Mouse (Mus musculus): ENCODE results near the gene Zfp873. TPM values are rescaled to one million over a fixed set of nuclear protein-coding genes. Genes with fewer than 3 reads are reported as not detected.
"Not testable (repeated sequence)": the region's sequence is repeated elsewhere in the genome, so short reads cannot be mapped to it uniquely, and the experiment has no call there.

Gene Zfp873
- 1 to 10 TPM; 1.6 to 1.9 TPM for total RNA-seq (2021)
- long read RNA-seq, experiment 1, partial matches to known transcripts = 0 of 2 reads
- long read RNA-seq, experiment 1, other reads (novel, unspliced or antisense) = 2 of 2 reads
- long read RNA-seq, experiment 2, partial matches to known transcripts = 0 of 1 reads
- long read RNA-seq, experiment 2, other reads (novel, unspliced or antisense) = 1 of 1 reads

- H3K27ac ChIP-seq = peak within 1 kb of the TSS; percentile 93
- TF ChIP-seq CTCF (IDR thresholded peaks at IDR 0.05) = no peak
- DNase-seq = peak; percentile 93
- intact Hi-C loops (cut with DNase I) = no loop called here
- peak within 1 kb of the TSS; percentile 81 for H3K4me3 ChIP-seq
Observed at GRCm38 (mm10) chr10:82047597-82048459, at the start of gene Zfp873. Gene Zfp873 (plus strand): TSS chr10:82048123.

- H3K27ac ChIP-seq; intact Hi-C loops (cut with DNase I); DNase-seq; H3K4me3 ChIP-seq: not testable (repeated sequence)
Observed at GRCm38 (mm10) chr10:82003209-82003608, 44.7 kb upstream of the Zfp873 start.

- H3K4me3 ChIP-seq; H3K27ac ChIP-seq; DNase-seq; intact Hi-C loops (cut with DNase I): not testable (repeated sequence)
- TF ChIP-seq CTCF (IDR thresholded peaks at IDR 0.05) = peak; percentile 26; the same call in 1 of the 2 replicates
Observed at GRCm38 (mm10) chr10:82004822-82005221, 43.1 kb upstream of the Zfp873 start.

- TF ChIP-seq CTCF (IDR thresholded peaks at IDR 0.05) = no peak
- no peak overlapping the region for H3K27ac ChIP-seq
- intact Hi-C loops (cut with DNase I) = no loop called here
- no peak for DNase-seq
- H3K4me3 ChIP-seq = no peak overlapping the region
Observed at GRCm38 (mm10) chr10:82042191-82042590, 5.7 kb upstream of the Zfp873 start.

- Histone ChIP-seq H3K4me3 (no peak overlapping the region), H3K27ac (no peak overlapping the region)
- no peak for TF ChIP-seq CTCF (IDR thresholded peaks at IDR 0.05)
- intact Hi-C loops (cut with DNase I) = no loop called here
- DNase-seq = no peak
Observed at GRCm38 (mm10) chr10:82046603-82047002, 1.3 kb upstream of the Zfp873 start.

- Histone ChIP-seq H3K4me3 (peak overlapping the region; percentile 81), H3K27ac (peak overlapping the region; percentile 93)
- intact Hi-C loops (cut with DNase I); DNase-seq: not testable (repeated sequence)
Observed at GRCm38 (mm10) chr10:82048460-82048804, 509 bp downstream of the Zfp873 start.

- peak within 1 kb of the TSS; percentile 71 for H3K4me3 ChIP-seq
- peak within 1 kb of the TSS; percentile 71 for H3K27ac ChIP-seq
- intact Hi-C loops (cut with DNase I) = not testable (repeated sequence)
- peak; percentile 52 for DNase-seq
Observed at GRCm38 (mm10) chr10:82082728-82083621, 35.1 kb downstream of the Zfp873 start, which contains the start of gene BC024063. Gene BC024063 (plus strand): TSS chr10:82083353.

- intact Hi-C loops (cut with DNase I); DNase-seq; H3K27ac ChIP-seq: not testable (repeated sequence)
- peak overlapping the region; percentile 71 for H3K4me3 ChIP-seq
Observed at GRCm38 (mm10) chr10:82083622-82083971, 35.7 kb downstream of the Zfp873 start.

Other genes starting within 250 kb of the Zfp873 start
- gene Gm4767, start 235.9 kb upstream of the Zfp873 start, total RNA-seq (2021) = 1 to 10 TPM in 1 of 2 experiments, under 1 TPM in 1; 0.89 to 1.0 TPM
- 1 to 10 TPM; 2.0 to 2.9 TPM for gene Gm32687, start 184.2 kb upstream of the Zfp873 start, total RNA-seq (2021)
- under 1 TPM; 0.33 to 0.53 TPM for gene Zfp781, start 117.6 kb upstream of the Zfp873 start, total RNA-seq (2021)
- 1 to 10 TPM in 1 of 2 experiments, under 1 TPM in 1; 0.59 to 1.1 TPM for gene BC024063, start 35.2 kb downstream of the Zfp873 start, total RNA-seq (2021)
- under 1 TPM; 0.67 to 0.77 TPM for gene AU041133, start 79.9 kb downstream of the Zfp873 start, total RNA-seq (2021)
- gene Zfp938, start 193.2 kb downstream of the Zfp873 start, total RNA-seq (2021) = 1 to 10 TPM; 4.0 to 4.1 TPM

All from gastrocnemius, adult 2 months (tissue).